Mouse (Mus musculus) adrenal gland, adult (tissue): ENCODE measurements around the gene Gcfc2.

ENCODE experiments used
- DNase-seq, 2 experiments: peaks; one replicate each; pipeline ENCODE4 v3.0.0; 2022 to 2023; ENCODE audit warnings: low spot score in 1 of 2; ENCODE audit not compliant: inconsistent age in 2 of 2

Gene Gcfc2

GRCm38 (mm10) chr6:81923523-81924142 is at the start of gene Gcfc2:
TSS of gene Gcfc2 (plus strand) at chr6:81923669.
- peak; percentile 94 to 98 for DNase-seq

GRCm38 (mm10) chr6:81895678-81896230 is 27.7 kb upstream of the Gcfc2 start:
- DNase-seq: peak; percentile 52 to 78

GRCm38 (mm10) chr6:81910302-81910855 is 13.1 kb upstream of the Gcfc2 start:
- DNase-seq: no peak

GRCm38 (mm10) chr6:81911244-81911643 is 12.2 kb upstream of the Gcfc2 start:
- DNase-seq: no peak

- no peak for DNase-seq
Observed at GRCm38 (mm10) chr6:81911713-81912112, 11.8 kb upstream of the Gcfc2 start.

- DNase-seq: no peak
Observed at GRCm38 (mm10) chr6:81912177-81912576, 11.3 kb upstream of the Gcfc2 start.

- DNase-seq: no peak
Observed at GRCm38 (mm10) chr6:81924304-81924703, 835 bp downstream of the Gcfc2 start.

- DNase-seq: no peak
Observed at GRCm38 (mm10) chr6:81929402-81929801, 5.9 kb downstream of the Gcfc2 start.

GRCm38 (mm10) chr6:81933281-81933680 is 9.8 kb downstream of the Gcfc2 start:
- DNase-seq: no peak

- DNase-seq: no peak
Observed at GRCm38 (mm10) chr6:81941718-81942117, 18.2 kb downstream of the Gcfc2 start.

- DNase-seq: peak; percentile 64 to 80
Observed at GRCm38 (mm10) chr6:81943281-81943680, 19.8 kb downstream of the Gcfc2 start.

GRCm38 (mm10) chr6:81944432-81944831 is 21.0 kb downstream of the Gcfc2 start:
- no peak for DNase-seq

GRCm38 (mm10) chr6:81946906-81947305 is 23.4 kb downstream of the Gcfc2 start:
- DNase-seq: no peak

GRCm38 (mm10) chr6:81955133-81955532 is 31.7 kb downstream of the Gcfc2 start:
- no peak for DNase-seq

- DNase-seq: no peak
Observed at GRCm38 (mm10) chr6:81956399-81956798, 32.9 kb downstream of the Gcfc2 start.

- no peak for DNase-seq
Observed at GRCm38 (mm10) chr6:81957992-81958391, 34.5 kb downstream of the Gcfc2 start.

- DNase-seq: no peak
Observed at GRCm38 (mm10) chr6:81959866-81960265, 36.4 kb downstream of the Gcfc2 start.

- DNase-seq: no peak
Observed at GRCm38 (mm10) chr6:81960284-81960683, 36.8 kb downstream of the Gcfc2 start.

GRCm38 (mm10) chr6:81965296-81966067 is 42.0 kb downstream of the Gcfc2 start, which contains the start of gene Mrpl19:
TSS of gene Mrpl19 (minus strand) at chr6:81965958.
- DNase-seq: peak; percentile 92 to 98

- no peak for DNase-seq
Observed at GRCm38 (mm10) chr6:81966068-81966544, 42.6 kb downstream of the Gcfc2 start.

- DNase-seq: no peak
Observed at GRCm38 (mm10) chr6:81971196-81971595, 47.7 kb downstream of the Gcfc2 start.

- no peak for DNase-seq
Observed at GRCm38 (mm10) chr6:81972595-81972994, 49.1 kb downstream of the Gcfc2 start.
